Mouse (Mus musculus): Measurements from ENCODE around the gene Adamts14.

GRCm38 (mm10) chr10:61261229-61262156 lies 11.7 kb downstream of the Adamts14 start:
- TF ChIP-seq EP300 (IDR thresholded peaks at IDR 0.05; ENCODE audit: low read depth) (no peak), CTCF (IDR thresholded peaks at IDR 0.05; ENCODE audit: low read depth) (no peak)

All from liver, embryonic 14.5 days (tissue).